23 mouse cellular contexts compared by ENCODE assay signal in the genomic region with DNA sequence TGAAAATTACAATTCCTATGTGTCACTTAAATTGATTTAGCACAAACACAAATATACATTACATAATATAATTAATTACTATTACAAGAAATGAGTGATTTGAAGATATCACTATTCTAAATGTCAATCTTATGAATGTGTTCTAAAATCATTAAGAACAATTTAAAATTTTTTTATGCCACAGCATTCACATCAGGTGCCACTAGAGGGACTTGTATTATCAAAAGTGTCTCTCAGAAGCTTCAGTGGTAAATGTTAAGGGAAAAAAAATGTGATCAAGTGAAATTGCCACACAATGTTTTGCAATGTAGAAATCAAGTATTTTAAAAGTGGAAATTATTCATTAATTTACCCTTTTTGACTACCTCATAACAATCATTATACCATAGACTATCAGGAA. TPM values are rescaled to one million over a fixed set of nuclear protein-coding genes. Genes with fewer than 3 reads are reported as not detected.
"Had no signal": no experiment of that assay in that cellular context is flagged by ENCODE, and none has a peak within 500 bp of the region (broad histone marks: within the 10 kb centered on the region; RNA-seq: fewer than 3 reads in every experiment).

No protein-coding gene starts in this region.

- H3K4me2 ChIP-seq: liver, embryonic 13.5 days; midbrain, embryonic 12.5 days; neural tube, embryonic 12.5 days; neural tube, embryonic 15.5 days had no signal

- H3K36me3 ChIP-seq: liver, embryonic 13.5 days; midbrain, embryonic 12.5 days; neural tube, embryonic 12.5 days; neural tube, embryonic 15.5 days had no signal

- H3K9me3 ChIP-seq: liver, embryonic 13.5 days; midbrain, embryonic 12.5 days; neural tube, embryonic 12.5 days; neural tube, embryonic 15.5 days had no signal

- H3K4me3 ChIP-seq: liver, embryonic 13.5 days; midbrain, embryonic 12.5 days; neural tube, embryonic 12.5 days; neural tube, embryonic 15.5 days had no signal

- H3K9ac ChIP-seq: liver, embryonic 13.5 days; midbrain, embryonic 12.5 days; neural tube, embryonic 12.5 days; neural tube, embryonic 15.5 days had no signal

- ATAC-seq: intestine, postnatal 0 days had no signal

- H3K27me3 ChIP-seq: liver, embryonic 13.5 days; midbrain, embryonic 12.5 days; neural tube, embryonic 12.5 days; neural tube, embryonic 15.5 days had no signal

- DNase-seq: kidney, adult 2 months; kidney, postnatal 25 days; liver, embryonic 13.5 days; lung, adult 2 months; lung, postnatal 14 days; lung, postnatal 4 days; right cerebral cortex, adult 18-20 months; right cerebral cortex, postnatal 14 days; right cerebral cortex, postnatal 4 days; thymus, adult 2 months; thymus, postnatal 14 days had no signal

- H3K4me1 ChIP-seq: liver, embryonic 13.5 days; midbrain, embryonic 12.5 days; neural tube, embryonic 12.5 days; neural tube, embryonic 15.5 days had no signal

- H3K27ac ChIP-seq: kidney, postnatal 0 days; liver, embryonic 13.5 days; midbrain, embryonic 12.5 days; neural tube, embryonic 12.5 days; neural tube, embryonic 15.5 days; stomach, postnatal 0 days had no signal

RNA-seq across cellular contexts. Expression of a gene that starts 22.8 kb away (rescaled TPM):
- total RNA-seq: liver, adult 2 months; megakaryocyte progenitor cell, adult 5-6 weeks; megakaryocyte-erythroid progenitor cell, adult 5-6 weeks had no signal
- polyA plus RNA-seq: large intestine, adult 2 months; liver, adult 2 months; liver, embryonic 13.5 days; liver, embryonic 16.5 days; lung, adult 2 months; lung, embryonic 16.5 days; thymus, adult 2 months had no signal
